Mouse (Mus musculus): Measurements from ENCODE around the gene Bet1l. TPM values are rescaled to one million over a fixed set of nuclear protein-coding genes. Genes with fewer than 3 reads are reported as not detected.

The Bet1l gene
- polyA plus RNA-seq, 1 experiment from 2014 or later: 27.9 TPM

DNA sequence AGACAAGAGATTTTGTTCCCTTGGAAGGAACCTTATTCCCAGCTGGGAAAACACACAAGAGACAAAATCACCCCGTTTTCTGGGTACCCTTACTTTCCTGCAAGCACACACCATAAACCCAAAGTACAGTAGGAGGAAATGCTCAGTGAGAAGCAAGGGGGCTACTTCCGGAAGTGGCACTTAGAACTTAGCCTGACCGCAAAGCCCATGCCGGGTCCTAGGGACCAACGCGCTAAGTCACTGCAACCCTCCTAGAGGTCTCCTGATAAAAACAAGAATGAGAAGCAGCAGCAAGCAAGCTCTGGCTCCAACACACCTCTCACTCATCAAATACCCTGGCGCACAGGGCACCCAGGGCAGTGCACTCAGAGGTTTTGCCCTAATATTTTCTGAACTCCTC is 22.0 kb upstream of the Bet1l start:
- Histone ChIP-seq H3K9me3 (ENCODE audit: control insufficient read depth, low read length) (no peaks in the 10 kb centered on the region), H3K27me3 (ENCODE audit: control insufficient read depth, insufficient read depth, low read length) (no peaks in the 10 kb centered on the region), H3K4me2 (ENCODE audit: low read depth, severe bottlenecking) (no peak overlapping the region), H3K36me3 (ENCODE audit: control insufficient read depth, insufficient read depth, low read length) (peaks cover 7% of the 10 kb centered on the region), H3K4me3 (ENCODE audit: low read depth, low read length) (no peak overlapping the region), H3K4me1 (ENCODE audit: control insufficient read depth, insufficient read depth, low read length) (no peaks in the 10 kb centered on the region), H3K27ac (replicated peaks; ENCODE audit: low read depth, low read length) (no peak overlapping the region), H3K9ac (ENCODE audit: low read length) (no peak overlapping the region)
- DNase-seq (ENCODE audit: low spot score) (no peak), ATAC-seq (ENCODE audit: insufficient number of reproducible peaks, low FRiP score, low TSS enrichment, low read depth) (no peak)
- WGBS: 90% methylated on average over 7 of the region's 7 CpGs

DNA sequence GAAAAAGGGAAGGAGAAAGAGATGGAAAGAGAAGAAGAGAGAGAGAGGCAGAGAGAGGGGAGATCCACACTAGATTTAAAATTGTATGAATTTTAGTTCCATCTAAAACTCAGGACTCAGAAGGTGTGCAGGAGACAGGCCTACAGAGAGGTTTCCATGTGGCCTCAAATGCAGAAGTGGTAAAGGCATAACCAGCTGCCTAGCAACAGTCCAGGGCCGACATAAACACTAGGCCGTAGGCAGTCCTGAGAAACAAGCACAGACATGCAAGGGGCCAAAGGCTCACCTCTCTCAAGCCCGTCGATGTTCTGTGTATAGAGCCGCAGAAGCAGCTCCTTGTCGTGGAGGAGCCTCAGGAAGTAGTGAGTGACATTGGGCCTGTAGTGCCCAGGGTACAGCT is 20.0 kb upstream of the Bet1l start:
- 78% methylated on average over 6 of the region's 6 CpGs for WGBS
- no peak for DNase-seq (ENCODE audit: low spot score)
- Histone ChIP-seq H3K4me3 (ENCODE audit: low read depth, low read length) (no peak overlapping the region), H3K27ac (replicated peaks; ENCODE audit: low read depth, low read length) (no peak overlapping the region), H3K4me2 (ENCODE audit: low read depth, severe bottlenecking) (no peak overlapping the region), H3K27me3 (ENCODE audit: control insufficient read depth, insufficient read depth, low read length) (no peaks in the 10 kb centered on the region), H3K9ac (ENCODE audit: low read length) (no peak overlapping the region), H3K9me3 (ENCODE audit: control insufficient read depth, low read length) (no peaks in the 10 kb centered on the region), H3K4me1 (ENCODE audit: control insufficient read depth, insufficient read depth, low read length) (no peaks in the 10 kb centered on the region), H3K36me3 (ENCODE audit: control insufficient read depth, insufficient read depth, low read length) (peaks cover 2% of the 10 kb centered on the region; the same call in 1 of the 2 replicates)
- ATAC-seq (ENCODE audit: insufficient number of reproducible peaks, low FRiP score, low TSS enrichment, low read depth): no peak

DNA sequence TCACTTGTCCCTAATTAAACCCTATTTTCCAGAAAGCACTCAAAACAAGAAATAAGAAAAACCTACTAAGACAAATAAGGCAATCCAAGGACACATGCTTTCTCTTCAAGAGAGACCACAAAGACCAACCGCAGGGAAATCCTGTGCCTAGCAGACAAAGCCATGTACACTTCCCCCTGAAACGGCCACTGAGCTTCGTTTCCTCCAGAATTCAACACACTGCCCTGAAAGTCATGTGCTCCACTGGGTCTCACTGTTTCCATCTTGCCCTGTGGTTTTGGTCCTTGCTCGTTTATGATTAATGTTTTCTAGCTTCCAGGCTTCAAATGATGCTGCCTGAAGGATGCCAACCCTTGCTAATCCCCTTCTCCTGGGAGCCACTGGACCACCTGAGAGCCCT is 16.8 kb upstream of the Bet1l start:
- H3K27me3 ChIP-seq (ENCODE audit: control insufficient read depth, insufficient read depth, low read length): no peaks in the 10 kb centered on the region
- no peak for ATAC-seq (ENCODE audit: insufficient number of reproducible peaks, low FRiP score, low TSS enrichment, low read depth)
- no peak overlapping the region for H3K4me2 ChIP-seq (ENCODE audit: low read depth, severe bottlenecking)
- DNase-seq (ENCODE audit: low spot score): no peak
- H3K9me3 ChIP-seq (ENCODE audit: control insufficient read depth, low read length): no peaks in the 10 kb centered on the region
- no peaks in the 10 kb centered on the region for H3K4me1 ChIP-seq (ENCODE audit: control insufficient read depth, insufficient read depth, low read length)
- WGBS: 89% methylated on average over 4 of the region's 4 CpGs
- no peak overlapping the region for H3K4me3 ChIP-seq (ENCODE audit: low read depth, low read length)
- no peak overlapping the region for H3K9ac ChIP-seq (ENCODE audit: low read length)
- H3K36me3 ChIP-seq (ENCODE audit: control insufficient read depth, insufficient read depth, low read length): peaks cover 5% of the 10 kb centered on the region; the same call in 1 of the 2 replicates
- H3K27ac ChIP-seq (replicated peaks; ENCODE audit: low read depth, low read length): no peak overlapping the region

DNA sequence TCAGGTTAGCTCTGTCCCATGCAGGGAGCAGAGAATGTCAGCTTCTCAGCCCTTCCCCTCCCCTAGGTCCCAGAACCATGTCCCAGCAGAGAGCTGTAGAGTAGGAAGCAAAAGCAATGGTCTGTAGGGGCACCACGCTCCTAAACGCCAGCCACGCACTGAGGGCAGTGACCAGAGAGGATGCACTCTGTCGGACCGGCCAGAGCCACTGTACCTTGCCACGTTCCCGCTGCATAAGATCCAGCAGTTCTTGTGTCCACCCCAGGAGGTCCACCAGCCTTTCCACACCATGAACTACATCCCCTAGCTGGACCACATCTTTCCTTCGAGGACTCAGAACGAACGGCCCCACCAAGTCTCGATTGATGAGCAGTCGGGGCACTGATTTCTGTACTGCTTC is 7.4 kb upstream of the Bet1l start:
- H3K9ac ChIP-seq (ENCODE audit: low read length): no peak overlapping the region
- no peak overlapping the region for H3K4me3 ChIP-seq (ENCODE audit: low read depth, low read length)
- no peaks in the 10 kb centered on the region for H3K9me3 ChIP-seq (ENCODE audit: control insufficient read depth, low read length)
- 87% methylated on average over 12 of the region's 12 CpGs for WGBS
- H3K36me3 ChIP-seq (ENCODE audit: control insufficient read depth, insufficient read depth, low read length): peaks cover 12% of the 10 kb centered on the region
- ATAC-seq (ENCODE audit: insufficient number of reproducible peaks, low FRiP score, low TSS enrichment, low read depth) (no peak), DNase-seq (ENCODE audit: low spot score) (no peak)
- no peak overlapping the region for H3K27ac ChIP-seq (replicated peaks; ENCODE audit: low read depth, low read length)
- H3K27me3 ChIP-seq (ENCODE audit: control insufficient read depth, insufficient read depth, low read length): no peaks in the 10 kb centered on the region
- no peaks in the 10 kb centered on the region for H3K4me1 ChIP-seq (ENCODE audit: control insufficient read depth, insufficient read depth, low read length)
- no peak overlapping the region for H3K4me2 ChIP-seq (ENCODE audit: low read depth, severe bottlenecking)

DNA sequence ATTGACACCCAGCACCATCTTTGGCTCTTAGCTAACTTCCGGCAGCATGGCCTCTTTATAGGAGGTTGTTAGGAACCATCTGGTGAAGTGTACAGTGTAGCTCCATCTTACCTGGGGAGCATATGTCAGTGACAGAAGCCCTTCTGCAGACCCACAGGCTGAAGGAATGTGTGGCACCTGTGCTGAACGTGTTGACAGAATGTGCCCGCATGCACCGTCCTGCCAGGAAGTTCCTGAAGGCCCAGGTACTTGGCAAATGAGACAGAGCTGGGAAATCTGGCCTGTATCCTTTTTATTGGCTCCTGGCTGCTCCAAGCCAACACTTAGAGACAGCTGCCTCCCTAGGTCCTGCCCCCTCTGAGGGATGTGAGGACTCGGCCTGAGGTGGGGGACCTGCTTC is 3.4 kb upstream of the Bet1l start:
- Histone ChIP-seq H3K27me3 (ENCODE audit: control insufficient read depth, insufficient read depth, low read length) (no peaks in the 10 kb centered on the region), H3K4me3 (ENCODE audit: low read depth, low read length) (no peak overlapping the region), H3K27ac (replicated peaks; ENCODE audit: low read depth, low read length) (no peak overlapping the region), H3K36me3 (ENCODE audit: control insufficient read depth, insufficient read depth, low read length) (peaks cover 9% of the 10 kb centered on the region; the same call in 1 of the 2 replicates), H3K4me1 (ENCODE audit: control insufficient read depth, insufficient read depth, low read length) (peaks cover 7% of the 10 kb centered on the region), H3K9me3 (ENCODE audit: control insufficient read depth, low read length) (no peaks in the 10 kb centered on the region), H3K9ac (ENCODE audit: low read length) (no peak overlapping the region), H3K4me2 (ENCODE audit: low read depth, severe bottlenecking) (no peak overlapping the region)
- no peak for ATAC-seq (ENCODE audit: insufficient number of reproducible peaks, low FRiP score, low TSS enrichment, low read depth)
- WGBS: 85% methylated on average over 5 of the region's 5 CpGs
- no peak for DNase-seq (ENCODE audit: low spot score)

DNA sequence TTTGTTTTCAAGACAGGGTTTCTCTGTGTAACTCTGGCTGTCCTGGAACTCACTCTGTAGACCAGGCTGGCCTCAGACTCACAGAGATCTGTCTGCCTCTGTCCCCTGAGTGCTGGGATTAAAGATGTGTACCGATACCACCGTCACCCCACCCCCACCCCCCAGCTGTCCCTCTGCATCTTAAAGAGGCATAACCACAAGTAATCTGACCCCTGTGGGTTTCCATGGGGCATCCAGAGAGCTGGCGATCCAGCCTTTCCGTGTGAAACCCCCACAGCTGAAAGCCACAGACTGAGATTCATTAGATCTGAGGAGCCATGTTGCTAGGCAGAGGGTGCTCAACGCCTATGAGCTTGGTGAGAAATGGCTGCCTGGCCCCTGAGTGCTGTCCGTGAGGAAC is 2.6 kb upstream of the Bet1l start:
- H3K36me3 ChIP-seq (ENCODE audit: control insufficient read depth, insufficient read depth, low read length): peaks cover 9% of the 10 kb centered on the region; the same call in 1 of the 2 replicates

DNA sequence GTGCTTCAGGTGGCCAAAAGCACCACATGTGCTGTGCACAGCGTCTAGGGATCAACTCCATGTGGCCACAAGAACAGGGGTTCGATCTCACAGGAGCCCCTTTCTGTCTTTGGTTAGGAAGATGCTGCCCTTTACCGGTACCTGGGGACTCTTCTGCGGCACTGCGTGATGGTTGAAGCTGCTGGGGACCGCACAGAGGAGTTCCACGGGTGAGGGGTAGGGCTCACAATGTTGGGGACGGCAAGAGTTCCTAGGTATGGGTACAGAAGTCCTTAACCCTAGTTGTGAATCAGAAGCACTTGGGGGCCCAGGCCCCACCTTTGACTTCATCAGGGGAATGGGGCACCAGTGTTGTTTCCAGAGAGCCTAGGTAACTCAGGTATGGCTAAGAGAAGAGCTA is 1.4 kb upstream of the Bet1l start:
- no peak overlapping the region for H3K9ac ChIP-seq (ENCODE audit: low read length)
- peaks cover 11% of the 10 kb centered on the region; the same call in 1 of the 2 replicates for H3K36me3 ChIP-seq (ENCODE audit: control insufficient read depth, insufficient read depth, low read length)
- no peak overlapping the region for H3K27ac ChIP-seq (replicated peaks; ENCODE audit: low read depth, low read length)
- no peaks in the 10 kb centered on the region for H3K27me3 ChIP-seq (ENCODE audit: control insufficient read depth, insufficient read depth, low read length)
- WGBS: 95% methylated on average over 8 of the region's 8 CpGs
- H3K4me2 ChIP-seq (ENCODE audit: low read depth, severe bottlenecking): no peak overlapping the region
- no peaks in the 10 kb centered on the region for H3K9me3 ChIP-seq (ENCODE audit: control insufficient read depth, low read length)
- ATAC-seq (ENCODE audit: insufficient number of reproducible peaks, low FRiP score, low TSS enrichment, low read depth) (no peak), DNase-seq (ENCODE audit: low spot score) (no peak)
- H3K4me1 ChIP-seq (ENCODE audit: control insufficient read depth, insufficient read depth, low read length): peaks cover 12% of the 10 kb centered on the region
- H3K4me3 ChIP-seq (ENCODE audit: low read depth, low read length): no peak overlapping the region

More for the DNA sequence above, 2.6 kb upstream of the Bet1l start:
- Histone ChIP-seq H3K27me3 (ENCODE audit: control insufficient read depth, insufficient read depth, low read length) (no peaks in the 10 kb centered on the region), H3K4me2 (ENCODE audit: low read depth, severe bottlenecking) (no peak overlapping the region), H3K9ac (ENCODE audit: low read length) (no peak overlapping the region), H3K9me3 (ENCODE audit: control insufficient read depth, low read length) (no peaks in the 10 kb centered on the region), H3K27ac (replicated peaks; ENCODE audit: low read depth, low read length) (no peak overlapping the region), H3K4me1 (ENCODE audit: control insufficient read depth, insufficient read depth, low read length) (peaks cover 12% of the 10 kb centered on the region), H3K4me3 (ENCODE audit: low read depth, low read length) (no peak overlapping the region)
- ATAC-seq (ENCODE audit: insufficient number of reproducible peaks, low FRiP score, low TSS enrichment, low read depth) (no peak), DNase-seq (ENCODE audit: low spot score) (no peak)
- WGBS: 67% methylated on average over 6 of the region's 6 CpGs

DNA sequence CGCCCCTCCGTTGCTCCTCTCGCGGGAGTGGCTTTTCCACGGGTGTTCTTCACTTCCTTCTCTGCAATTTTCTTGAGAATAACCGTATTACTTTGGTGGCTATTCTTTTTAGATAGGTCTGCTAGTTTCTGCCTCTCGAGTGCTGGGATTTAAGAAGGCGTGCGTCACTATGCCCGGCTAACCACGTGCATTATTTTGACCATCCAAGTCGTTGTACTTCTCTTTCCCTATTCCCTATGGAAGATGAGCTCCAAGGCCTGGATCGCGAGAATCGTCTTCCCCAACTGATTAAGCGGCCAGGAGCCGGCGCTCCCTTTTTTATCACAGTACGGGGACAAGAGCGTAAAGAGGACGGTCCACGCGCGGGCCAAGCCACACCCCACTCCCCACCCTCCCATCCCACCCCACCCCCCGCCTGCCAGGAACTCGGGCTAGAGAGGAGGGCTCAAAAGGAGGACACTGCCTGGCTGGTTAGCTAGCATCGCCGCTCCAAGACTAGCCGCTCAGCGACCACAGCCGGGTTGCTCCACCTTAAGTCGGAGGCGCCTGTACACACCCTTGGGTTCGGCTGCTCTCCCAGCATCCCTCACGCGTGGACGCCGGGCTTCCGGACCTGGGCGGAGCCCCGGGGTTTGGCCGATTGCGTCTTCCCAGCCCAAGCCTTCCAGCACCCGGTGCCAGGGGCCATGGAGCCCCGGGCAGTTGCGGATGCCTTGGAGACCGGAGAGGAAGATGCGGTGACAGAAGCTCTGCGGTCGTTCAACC is 410 bp downstream of the Bet1l start, which contains the start of gene Ric8a:
Gene Ric8a (plus strand): TSS at position 173 of the 765 bp plus-strand sequence.
- Histone ChIP-seq H3K4me2 (ENCODE audit: low read depth, severe bottlenecking) (peak within 1 kb of the TSS; percentile 100), H3K4me3 (ENCODE audit: low read depth, low read length) (peak within 1 kb of the TSS; percentile 74), H3K27ac (replicated peaks; ENCODE audit: low read depth, low read length) (peak within 1 kb of the TSS; percentile 45; the same call in 1 of the 2 replicates), H3K4me1 (ENCODE audit: control insufficient read depth, insufficient read depth, low read length) (peaks cover 12% of the 10 kb centered on the region), H3K9ac (ENCODE audit: low read length) (peak within 1 kb of the TSS; percentile 82), H3K27me3 (ENCODE audit: control insufficient read depth, insufficient read depth, low read length) (no peaks in the 10 kb centered on the region), H3K9me3 (ENCODE audit: control insufficient read depth, low read length) (no peaks in the 10 kb centered on the region), H3K36me3 (ENCODE audit: control insufficient read depth, insufficient read depth, low read length) (peaks cover 11% of the 10 kb centered on the region; the same call in 1 of the 2 replicates)
- under 1% methylated on average over 50 of the region's 50 CpGs for WGBS
- ATAC-seq (ENCODE audit: insufficient number of reproducible peaks, low FRiP score, low TSS enrichment, low read depth) (peak; percentile 65), DNase-seq (ENCODE audit: low spot score) (peak; percentile 83)

All from limb, embryonic 11.5 days (tissue).